Mouse (Mus musculus) cerebellum, adult 2 months (tissue): ENCODE data around the gene Mast4.

Source experiments
- CTCF ChIP-seq: fragments of 200-500 bp; IDR thresholded peaks from 2 replicates; pipeline ENCODE4 v1.5.1; 2011; ENCODE audit warnings: low read depth, mild to moderate bottlenecking, control low read depth, low read length, moderate library complexity, borderline replicate concordance; ENCODE audit not compliant: insufficient read depth
- POLR2A ChIP-seq: fragments of 200-500 bp; IDR thresholded peaks from 2 replicates; pipeline ENCODE4 v1.6.1; 2011; ENCODE audit warnings: low read length, control low read depth, borderline replicate concordance; ENCODE audit not compliant: insufficient read depth

DNA sequence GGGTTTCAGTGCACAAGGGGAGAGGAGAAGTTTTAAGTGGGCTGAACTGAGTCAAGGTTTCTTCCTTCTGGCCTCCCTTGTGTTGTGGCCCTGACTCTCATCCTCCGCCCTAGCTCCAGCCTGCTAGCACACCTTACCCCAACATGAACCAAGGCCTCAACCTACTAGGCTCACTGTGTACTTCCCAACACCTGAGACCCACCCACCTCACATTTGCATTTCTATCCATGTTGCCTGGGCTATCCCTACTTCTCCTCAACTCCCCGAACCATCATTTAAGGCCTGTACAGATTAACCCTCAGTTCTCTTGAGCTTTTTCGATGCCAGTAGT is 589.1 kb downstream of the Mast4 start:
- TF ChIP-seq POLR2A (no peak), CTCF (no peak)
